Mouse (Mus musculus) megakaryocyte, embryonic 14.5 days (primary cell): Measurements from ENCODE around the gene Grem1.

Experiments used
- FLI1 ChIP-seq: IDR thresholded peaks from 2 replicates; pipeline ENCODE4 v1.6.1; 2012; ENCODE audit warnings: low read length, inconsistent platforms, mixed read lengths
- GATA1 ChIP-seq: IDR thresholded peaks from 3 replicates; pipeline ENCODE4 v1.6.1; 2012; ENCODE audit warnings: mixed read lengths, low read length, inconsistent platforms, borderline replicate concordance

GRCm38 (mm10) chr2:113803753-113804152 is 45.3 kb upstream of the Grem1 start:
- no peak for TF ChIP-seq GATA1
- TF ChIP-seq FLI1, result no peak
